27 mouse cellular contexts compared by ENCODE assay signal in genomic region chr3:101344246-101344645, GRCm38 (mm10). TPM values are rescaled to one million over a fixed set of nuclear protein-coding genes. Genes with fewer than 3 reads are reported as not detected.
DNase-seq lines count a peak whose midpoint lies in the region; ATAC-seq and TF ChIP-seq lines count a peak whose summit lies in the region.
"Had no signal": no experiment of that assay in that cellular context is flagged by ENCODE, and none has a peak within 500 bp of the region (broad histone marks: within the 10 kb centered on the region; RNA-seq: fewer than 3 reads in every experiment).

No protein-coding gene starts in this region.

- H3K4me1 ChIP-seq in hindbrain, embryonic 13.5 days (replicated peaks), result peaks cover 37% of the 10 kb centered on the region
- H3K4me1 ChIP-seq in hindbrain, embryonic 11.5 days (replicated peaks; ENCODE audit: control insufficient read depth, insufficient read depth, low read length), result no peaks in the 10 kb centered on the region
- peaks cover 21% of the 10 kb centered on the region for H3K4me1 ChIP-seq in forebrain, embryonic 13.5 days
- H3K4me1 ChIP-seq in hindbrain, embryonic 16.5 days (ENCODE audit: control insufficient read depth, insufficient read depth, low read depth, low read length), result peaks cover 17% of the 10 kb centered on the region
- H3K4me1 ChIP-seq in heart, embryonic 11.5 days (ENCODE audit: control insufficient read depth, insufficient read depth, low read length), result peaks cover 11% of the 10 kb centered on the region

- TF ChIP-seq POLR2A in brain, embryonic 14.5 days (IDR thresholded peaks at IDR 0.05; ENCODE audit: borderline replicate concordance, extremely low read depth, insufficient read depth, insufficient read length, poor library complexity, severe bottlenecking), result no peak

- no peak for DNase-seq in hindbrain, embryonic 11.5 days (ENCODE audit: low spot score)
- DNase-seq in brain, embryonic 14.5 days (ENCODE audit: low read depth), result peak; percentile 78
- DNase-seq in gastrocnemius, postnatal 14 days, result no peak
- DNase-seq in left cerebral cortex, adult 9 months (ENCODE audit: low spot score in 2 of 2), result no peak
- DNase-seq: adrenal gland, postnatal 36 days; B cell, adult 2 months; cerebellum, adult 9-10 months; gastrocnemius, adult 2 months; heart, postnatal 14 days; kidney, adult 9 months; kidney, postnatal 25 days; liver, embryonic 13.5 days; lung, embryonic 14.5 days; spleen, adult 18-20 months; thymus, postnatal 36 days had no signal

- no peak overlapping the region for H3K4me3 ChIP-seq in hindbrain, embryonic 13.5 days
- H3K4me3 ChIP-seq in hindbrain, embryonic 11.5 days (ENCODE audit: low read depth, low read length), result no peak overlapping the region
- no peak overlapping the region for H3K4me3 ChIP-seq in forebrain, embryonic 13.5 days
- H3K4me3 ChIP-seq in hindbrain, embryonic 16.5 days (ENCODE audit: low read length), result no peak overlapping the region
- H3K4me3 ChIP-seq in heart, embryonic 11.5 days (ENCODE audit: low read depth, low read length), result no peak overlapping the region
- H3K4me3 ChIP-seq: gastrocnemius, adult 2 months; heart, embryonic 12.5 days; left cerebral cortex, adult 2 months; liver, embryonic 13.5 days; midbrain, embryonic 12.5 days had no signal

- peak overlapping the region; percentile 72 for H3K27ac ChIP-seq in hindbrain, embryonic 13.5 days
- no peak overlapping the region for H3K27ac ChIP-seq in hindbrain, embryonic 11.5 days (ENCODE audit: low read depth, low read length)
- peak overlapping the region; percentile 55 for H3K27ac ChIP-seq in forebrain, embryonic 13.5 days
- H3K27ac ChIP-seq in hindbrain, embryonic 16.5 days (ENCODE audit: low read depth, low read length), result 0 out of 2 replicates have a peak overlapping the region, but pooled peaks have one; percentile 16
- H3K27ac ChIP-seq in heart, embryonic 11.5 days (ENCODE audit: low read depth, low read length), result no peak overlapping the region
- H3K27ac ChIP-seq: gastrocnemius, adult 2 months; left cerebral cortex, adult 2 months; liver, embryonic 13.5 days; macrophage had no signal

- H3K27me3 ChIP-seq in hindbrain, embryonic 13.5 days, result no peaks in the 10 kb centered on the region
- H3K27me3 ChIP-seq in hindbrain, embryonic 11.5 days (ENCODE audit: control insufficient read depth, insufficient read depth, low read length), result no peaks in the 10 kb centered on the region
- H3K27me3 ChIP-seq in forebrain, embryonic 13.5 days, result no peaks in the 10 kb centered on the region
- no peaks in the 10 kb centered on the region for H3K27me3 ChIP-seq in hindbrain, embryonic 16.5 days (replicated peaks; ENCODE audit: control insufficient read depth, insufficient read depth, low read length)
- no peaks in the 10 kb centered on the region for H3K27me3 ChIP-seq in heart, embryonic 11.5 days (ENCODE audit: control insufficient read depth, insufficient read depth, low read length)
- H3K27me3 ChIP-seq: heart, embryonic 12.5 days; liver, embryonic 13.5 days had no signal

- no peaks in the 10 kb centered on the region for H3K36me3 ChIP-seq in hindbrain, embryonic 13.5 days
- H3K36me3 ChIP-seq in hindbrain, embryonic 11.5 days (ENCODE audit: control insufficient read depth, insufficient read depth, low read length), result no peaks in the 10 kb centered on the region
- H3K36me3 ChIP-seq in forebrain, embryonic 13.5 days (ENCODE audit: poor library complexity, severe bottlenecking), result no peaks in the 10 kb centered on the region
- no peaks in the 10 kb centered on the region for H3K36me3 ChIP-seq in hindbrain, embryonic 16.5 days (ENCODE audit: control insufficient read depth, insufficient read depth, low read length)
- H3K36me3 ChIP-seq in heart, embryonic 11.5 days (ENCODE audit: control insufficient read depth, insufficient read depth, low read length), result no peaks in the 10 kb centered on the region
- H3K36me3 ChIP-seq: heart, embryonic 12.5 days; midbrain, embryonic 12.5 days had no signal

- WGBS in hindbrain, embryonic 13.5 days, result 55% methylated on average over 3 of the region's 3 CpGs
- 83% methylated on average over 3 of the region's 3 CpGs for WGBS in hindbrain, embryonic 11.5 days
- 77% methylated on average over 3 of the region's 3 CpGs for WGBS in forebrain, embryonic 13.5 days
- WGBS in hindbrain, embryonic 16.5 days, result 49% methylated on average over 3 of the region's 3 CpGs
- 84% methylated on average over 3 of the region's 3 CpGs for WGBS in heart, embryonic 11.5 days (ENCODE audit: insufficient replicate concordance)

- H3K9me3 ChIP-seq in hindbrain, embryonic 13.5 days, result 0 out of 2 replicates have a peak, but pooled peaks cover 3% of the 10 kb centered on the region
- no peaks in the 10 kb centered on the region for H3K9me3 ChIP-seq in hindbrain, embryonic 11.5 days (ENCODE audit: control insufficient read depth, low read length)
- H3K9me3 ChIP-seq in forebrain, embryonic 13.5 days (replicated peaks), result no peaks in the 10 kb centered on the region
- H3K9me3 ChIP-seq in hindbrain, embryonic 16.5 days (ENCODE audit: control insufficient read depth, low read length), result no peaks in the 10 kb centered on the region
- no peaks in the 10 kb centered on the region for H3K9me3 ChIP-seq in heart, embryonic 11.5 days (replicated peaks; ENCODE audit: control insufficient read depth, low read length)
- H3K9me3 ChIP-seq: liver, embryonic 13.5 days had no signal

- ATAC-seq in hindbrain, embryonic 13.5 days (ENCODE audit: low FRiP score), result 0 out of 2 replicates have a peak, but pooled peaks have one; percentile 9
- no peak for ATAC-seq in hindbrain, embryonic 11.5 days (ENCODE audit: low FRiP score)
- peak; percentile 52 for ATAC-seq in forebrain, embryonic 13.5 days
- ATAC-seq in hindbrain, embryonic 16.5 days, result peak; percentile 43; the same call in 1 of the 2 replicates
- no peak for ATAC-seq in heart, embryonic 11.5 days (replicated peaks; ENCODE audit: insufficient number of reproducible peaks, low FRiP score, low TSS enrichment)

- no peak for TF ChIP-seq CTCF in brain, embryonic 14.5 days (IDR thresholded peaks at IDR 0.05; ENCODE audit: borderline replicate concordance, extremely low read depth, insufficient read depth, insufficient read length)

- no peak overlapping the region for H3K9ac ChIP-seq in hindbrain, embryonic 13.5 days
- H3K9ac ChIP-seq in hindbrain, embryonic 11.5 days (ENCODE audit: low read depth, low read length), result no peak overlapping the region
- H3K9ac ChIP-seq in forebrain, embryonic 13.5 days, result no peak overlapping the region
- H3K9ac ChIP-seq in hindbrain, embryonic 16.5 days (ENCODE audit: low read depth, low read length), result no peak overlapping the region
- H3K9ac ChIP-seq in heart, embryonic 11.5 days (ENCODE audit: low read depth, low read length), result no peak overlapping the region
- H3K9ac ChIP-seq: heart, embryonic 12.5 days; liver, embryonic 13.5 days; lung, embryonic 14.5 days; midbrain, embryonic 12.5 days had no signal

- H3K4me2 ChIP-seq in hindbrain, embryonic 13.5 days, result no peak overlapping the region
- no peak overlapping the region for H3K4me2 ChIP-seq in hindbrain, embryonic 11.5 days (replicated peaks; ENCODE audit: low read depth, low read length)
- no peak overlapping the region for H3K4me2 ChIP-seq in forebrain, embryonic 13.5 days
- H3K4me2 ChIP-seq in hindbrain, embryonic 16.5 days (ENCODE audit: low read length), result no peak overlapping the region
- H3K4me2 ChIP-seq in heart, embryonic 11.5 days, result no peak overlapping the region
- H3K4me2 ChIP-seq: heart, embryonic 12.5 days; liver, embryonic 13.5 days; lung, embryonic 14.5 days; midbrain, embryonic 12.5 days had no signal

- intact Hi-C loops in gastrocnemius, postnatal 14 days (cut with DNase I; ENCODE audit: low total_unique reads), result no loop called here

RNA-seq across cellular contexts. Expression of gene Igsf3, which starts 32.6 kb away (rescaled TPM):
- polyA plus RNA-seq in hindbrain, embryonic 13.5 days (2015; fragmentation: Nextera tagmentation; extraction: Ambion mirVana), result 81.4 and 87.9 TPM in 2 replicates
- polyA plus RNA-seq in hindbrain, embryonic 11.5 days (2014; fragmentation: Nextera tagmentation; extraction: Ambion mirVana), result 23.8 and 27.6 TPM in 2 replicates
- polyA plus RNA-seq in brain, embryonic 14.5 days (2012; rRNA removed), result 17.4 and 36.0 TPM in 2 replicates
- 39.7 and 42.2 TPM in 2 replicates for polyA plus RNA-seq in forebrain, embryonic 13.5 days (2015; fragmentation: Nextera tagmentation; extraction: Ambion mirVana)
- polyA plus RNA-seq in hindbrain, embryonic 16.5 days (2015; fragmentation: Nextera tagmentation; extraction: Ambion mirVana), result 79.0 and 82.0 TPM in 2 replicates
- 10 to 100 TPM in 1 of 2 experiments, 1 to 10 TPM in 1; 6.6 to 10.6 TPM for total RNA-seq in gastrocnemius, postnatal 14 days (2021)
- 28.1 and 31.3 TPM in 2 replicates for polyA plus RNA-seq in heart, embryonic 11.5 days (2014; fragmentation: Nextera tagmentation; extraction: Ambion mirVana)

RNA-seq across cellular contexts. Expression of gene Cd2, which starts 56.5 kb away (rescaled TPM):
- 0.17 TPM in 1 of 2 replicates, not detected in the other for polyA plus RNA-seq in hindbrain, embryonic 13.5 days (2015; fragmentation: Nextera tagmentation; extraction: Ambion mirVana)
- polyA plus RNA-seq in hindbrain, embryonic 11.5 days (2014; fragmentation: Nextera tagmentation; extraction: Ambion mirVana), result 0.14 TPM in 1 of 2 replicates, not detected in the other
- polyA plus RNA-seq in brain, embryonic 14.5 days (2012; rRNA removed), result 0.08 TPM in 1 of 2 replicates, not detected in the other
- polyA plus RNA-seq in forebrain, embryonic 13.5 days (2015; fragmentation: Nextera tagmentation; extraction: Ambion mirVana), result not detected in 2 replicates
- polyA plus RNA-seq in hindbrain, embryonic 16.5 days (2015; fragmentation: Nextera tagmentation; extraction: Ambion mirVana), result 0.14 TPM in 1 of 2 replicates, not detected in the other
- under 1 TPM in 1 of 2 experiments, not detected in 1; 0.18 TPM for total RNA-seq in gastrocnemius, postnatal 14 days (2021)
- 0.20 TPM in 1 of 2 replicates, not detected in the other for polyA plus RNA-seq in heart, embryonic 11.5 days (2014; fragmentation: Nextera tagmentation; extraction: Ambion mirVana)
- total RNA-seq: gastrocnemius, adult 2 months; granulocyte monocyte progenitor cell, adult 5-6 weeks; left cerebral cortex, adult 2 months had no signal
- polyA plus RNA-seq: embryonic facial prominence, embryonic 14.5 days; heart, embryonic 12.5 days; limb, embryonic 11.5 days; liver, embryonic 13.5 days; midbrain, embryonic 12.5 days; stomach, embryonic 14.5 days had no signal

Comparison
In these comparisons a context has a peak if more than half of its experiments do, and no peak if none do; other contexts are left out.
1. ATAC-seq: peak in hindbrain, embryonic 13.5 days (single experiment), forebrain, embryonic 13.5 days (single experiment) and hindbrain, embryonic 16.5 days (single experiment); none in hindbrain, embryonic 11.5 days (single experiment) and heart, embryonic 11.5 days (single experiment).
2. H3K27ac ChIP-seq: peak in hindbrain, embryonic 13.5 days (single experiment), forebrain, embryonic 13.5 days (single experiment) and hindbrain, embryonic 16.5 days (single experiment); none in hindbrain, embryonic 11.5 days (single experiment) and heart, embryonic 11.5 days (single experiment).